Mouse (Mus musculus): ENCODE results near the gene Crybb3. TPM values are rescaled to one million over a fixed set of nuclear protein-coding genes. Genes with fewer than 3 reads are reported as not detected.

Gene Crybb3
- polyA plus RNA-seq, 1 experiment from 2014 or later, result 0.95 TPM

GRCm38 (mm10) chr5:113100422-113100821, 19.0 kb upstream of the Crybb3 start:
- Histone ChIP-seq H3K27me3 (no peaks in the 10 kb centered on the region), H3K27ac (no peak overlapping the region; the same call in 1 of the 2 replicates), H3K4me2 (no peak overlapping the region), H3K36me3 (replicated peaks) (peaks cover 10% of the 10 kb centered on the region), H3K9me3 (no peaks in the 10 kb centered on the region), H3K9ac (no peak overlapping the region), H3K4me3 (replicated peaks) (no peak overlapping the region), H3K4me1 (peaks cover 20% of the 10 kb centered on the region)
- WGBS, result 88% methylated on average over 11 of the region's 11 CpGs
- no peak for ATAC-seq (ENCODE audit: low FRiP score)

- ATAC-seq (ENCODE audit: low FRiP score), result peak; percentile 57
- Histone ChIP-seq H3K4me2 (no peak overlapping the region), H3K4me1 (peaks cover 20% of the 10 kb centered on the region), H3K4me3 (replicated peaks) (no peak overlapping the region), H3K27me3 (no peaks in the 10 kb centered on the region), H3K27ac (no peak overlapping the region), H3K9ac (no peak overlapping the region), H3K9me3 (no peaks in the 10 kb centered on the region), H3K36me3 (replicated peaks) (peaks cover 17% of the 10 kb centered on the region)
- 27% methylated on average over 1 of the region's 1 CpGs for WGBS
These were observed 18.2 kb upstream of the Crybb3 start for GRCm38 (mm10) chr5:113099546-113099945.

- peaks cover 17% of the 10 kb centered on the region for H3K36me3 ChIP-seq (replicated peaks)
- no peak overlapping the region for H3K4me2 ChIP-seq
- no peak overlapping the region for H3K4me3 ChIP-seq (replicated peaks)
- H3K27me3 ChIP-seq, result no peaks in the 10 kb centered on the region
- no peak overlapping the region for H3K9ac ChIP-seq
- no peak overlapping the region for H3K27ac ChIP-seq
- ATAC-seq (ENCODE audit: low FRiP score), result no peak
- 93% methylated on average over 17 of the region's 17 CpGs for WGBS
- H3K4me1 ChIP-seq, result peaks cover 10% of the 10 kb centered on the region
- H3K9me3 ChIP-seq, result no peaks in the 10 kb centered on the region
These were observed 16.2 kb upstream of the Crybb3 start for GRCm38 (mm10) chr5:113097551-113097950.

- Histone ChIP-seq H3K4me1 (no peaks in the 10 kb centered on the region), H3K9me3 (no peaks in the 10 kb centered on the region), H3K4me3 (replicated peaks) (no peak overlapping the region), H3K36me3 (replicated peaks) (peaks cover 17% of the 10 kb centered on the region), H3K4me2 (no peak overlapping the region), H3K27me3 (no peaks in the 10 kb centered on the region), H3K27ac (no peak overlapping the region), H3K9ac (no peak overlapping the region)
- no peak for ATAC-seq (ENCODE audit: low FRiP score)
- 94% methylated on average over 18 of the region's 18 CpGs for WGBS
These were observed 14.1 kb upstream of the Crybb3 start for GRCm38 (mm10) chr5:113095456-113095855.

- no peak overlapping the region for H3K4me3 ChIP-seq (replicated peaks)
- H3K36me3 ChIP-seq (replicated peaks), result peaks cover 22% of the 10 kb centered on the region
- H3K4me2 ChIP-seq, result no peak overlapping the region
- H3K9me3 ChIP-seq, result no peaks in the 10 kb centered on the region
- no peak overlapping the region for H3K9ac ChIP-seq
- H3K27me3 ChIP-seq, result no peaks in the 10 kb centered on the region
- WGBS, result 83% methylated on average over 7 of the region's 7 CpGs
- no peaks in the 10 kb centered on the region for H3K4me1 ChIP-seq
- no peak overlapping the region for H3K27ac ChIP-seq
- ATAC-seq (ENCODE audit: low FRiP score), result no peak
These were observed 11.0 kb upstream of the Crybb3 start for GRCm38 (mm10) chr5:113092406-113092805.

- no peak overlapping the region for H3K4me2 ChIP-seq
- ATAC-seq (ENCODE audit: low FRiP score), result peak; percentile 36; the same call in 1 of the 2 replicates
- peaks cover 16% of the 10 kb centered on the region for H3K36me3 ChIP-seq (replicated peaks)
- H3K4me3 ChIP-seq (replicated peaks), result no peak overlapping the region
- WGBS, result 60% methylated on average over 5 of the region's 5 CpGs
- H3K27ac ChIP-seq, result no peak overlapping the region
- H3K4me1 ChIP-seq, result no peaks in the 10 kb centered on the region
- H3K27me3 ChIP-seq, result no peaks in the 10 kb centered on the region
- no peaks in the 10 kb centered on the region for H3K9me3 ChIP-seq
- no peak overlapping the region for H3K9ac ChIP-seq
These were observed 9.8 kb upstream of the Crybb3 start for GRCm38 (mm10) chr5:113091162-113091561.

- no peaks in the 10 kb centered on the region for H3K9me3 ChIP-seq
- H3K4me2 ChIP-seq, result no peak overlapping the region
- no peak overlapping the region for H3K9ac ChIP-seq
- 90% methylated on average over 11 of the region's 11 CpGs for WGBS
- ATAC-seq (ENCODE audit: low FRiP score), result 0 out of 2 replicates have a peak, but pooled peaks have one; percentile 4
- peaks cover 14% of the 10 kb centered on the region for H3K36me3 ChIP-seq (replicated peaks)
- H3K4me3 ChIP-seq (replicated peaks), result no peak overlapping the region
- H3K27me3 ChIP-seq, result no peaks in the 10 kb centered on the region
- H3K27ac ChIP-seq, result 0 out of 2 replicates have a peak overlapping the region, but pooled peaks have one; percentile 13
- H3K4me1 ChIP-seq, result no peaks in the 10 kb centered on the region
These were observed 9.4 kb upstream of the Crybb3 start for GRCm38 (mm10) chr5:113090750-113091149.

- Histone ChIP-seq H3K4me1 (no peaks in the 10 kb centered on the region), H3K4me3 (replicated peaks) (no peak overlapping the region), H3K4me2 (no peak overlapping the region), H3K36me3 (replicated peaks) (peaks cover 10% of the 10 kb centered on the region), H3K27me3 (no peaks in the 10 kb centered on the region), H3K9ac (no peak overlapping the region), H3K27ac (no peak overlapping the region), H3K9me3 (no peaks in the 10 kb centered on the region)
- 93% methylated on average over 24 of the region's 24 CpGs for WGBS
- no peak for ATAC-seq (ENCODE audit: low FRiP score)
These were observed 8.8 kb upstream of the Crybb3 start for GRCm38 (mm10) chr5:113090077-113090690.

GRCm38 (mm10) chr5:113087465-113087864, 6.1 kb upstream of the Crybb3 start:
- Histone ChIP-seq H3K4me2 (no peak overlapping the region), H3K4me1 (no peaks in the 10 kb centered on the region), H3K9me3 (no peaks in the 10 kb centered on the region), H3K36me3 (replicated peaks) (peaks cover 6% of the 10 kb centered on the region), H3K27ac (no peak overlapping the region), H3K4me3 (replicated peaks) (no peak overlapping the region), H3K9ac (no peak overlapping the region), H3K27me3 (no peaks in the 10 kb centered on the region)
- no peak for ATAC-seq (ENCODE audit: low FRiP score)
- WGBS, result 90% methylated on average over 1 of the region's 2 CpGs

GRCm38 (mm10) chr5:113086990-113087389, 5.6 kb upstream of the Crybb3 start:
- no peak for ATAC-seq (ENCODE audit: low FRiP score)
- 73% methylated on average over 4 of the region's 4 CpGs for WGBS
- peaks cover 6% of the 10 kb centered on the region for H3K36me3 ChIP-seq (replicated peaks)
- H3K9me3 ChIP-seq, result no peaks in the 10 kb centered on the region
- no peaks in the 10 kb centered on the region for H3K4me1 ChIP-seq
- 0 out of 2 replicates have a peak overlapping the region, but pooled peaks have one; percentile 1 for H3K27ac ChIP-seq
- no peak overlapping the region for H3K9ac ChIP-seq
- no peak overlapping the region for H3K4me3 ChIP-seq (replicated peaks)
- H3K27me3 ChIP-seq, result no peaks in the 10 kb centered on the region
- no peak overlapping the region for H3K4me2 ChIP-seq

GRCm38 (mm10) chr5:113086439-113086838, 5.1 kb upstream of the Crybb3 start:
- H3K4me2 ChIP-seq, result no peak overlapping the region
- H3K9ac ChIP-seq, result no peak overlapping the region
- no peaks in the 10 kb centered on the region for H3K4me1 ChIP-seq
- WGBS, result 87% methylated on average over 12 of the region's 12 CpGs
- peaks cover 6% of the 10 kb centered on the region for H3K36me3 ChIP-seq (replicated peaks)
- H3K27ac ChIP-seq, result no peak overlapping the region
- H3K27me3 ChIP-seq, result no peaks in the 10 kb centered on the region
- no peaks in the 10 kb centered on the region for H3K9me3 ChIP-seq
- no peak for ATAC-seq (ENCODE audit: low FRiP score)
- H3K4me3 ChIP-seq (replicated peaks), result no peak overlapping the region

- no peaks in the 10 kb centered on the region for H3K4me1 ChIP-seq
- no peak overlapping the region for H3K27ac ChIP-seq
- H3K9ac ChIP-seq, result no peak overlapping the region
- H3K36me3 ChIP-seq (replicated peaks), result peaks cover 6% of the 10 kb centered on the region
- H3K4me2 ChIP-seq, result no peak overlapping the region
- no peak for ATAC-seq (ENCODE audit: low FRiP score)
- H3K9me3 ChIP-seq, result no peaks in the 10 kb centered on the region
- no peaks in the 10 kb centered on the region for H3K27me3 ChIP-seq
- H3K4me3 ChIP-seq (replicated peaks), result no peak overlapping the region
- 77% methylated on average over 2 of the region's 2 CpGs for WGBS
These were observed 4.5 kb upstream of the Crybb3 start for GRCm38 (mm10) chr5:113085931-113086330.

- no peak overlapping the region for H3K9ac ChIP-seq
- no peak overlapping the region for H3K4me3 ChIP-seq (replicated peaks)
- 88% methylated on average over 2 of the region's 2 CpGs for WGBS
- 0 out of 2 replicates have a peak, but pooled peaks cover under 1% of the 10 kb centered on the region for H3K36me3 ChIP-seq (replicated peaks)
- no peak for ATAC-seq (ENCODE audit: low FRiP score)
- no peak overlapping the region for H3K27ac ChIP-seq
- no peaks in the 10 kb centered on the region for H3K27me3 ChIP-seq
- no peaks in the 10 kb centered on the region for H3K4me1 ChIP-seq
- no peaks in the 10 kb centered on the region for H3K9me3 ChIP-seq
- no peak overlapping the region for H3K4me2 ChIP-seq
These were observed 2.9 kb upstream of the Crybb3 start for GRCm38 (mm10) chr5:113084309-113084708.

All from forebrain, embryonic 12.5 days (tissue).